Mouse (Mus musculus) heart, postnatal 0 days (tissue): ENCODE data around the gene Tuba3a. TPM values are rescaled to one million over a fixed set of nuclear protein-coding genes. Genes with fewer than 3 reads are reported as not detected.
A peak's percentile ranks its signal among the peaks of the same experiment; 100 is the strongest.

Experiments used
- ATAC-seq: fragments of 200-750 bp; cut with Nextera tagmentation; 2 replicates; pipeline ENCODE4 v1.8.0; 2017; ENCODE audit warnings: low read depth, moderate number of reproducible peaks, moderate library complexity; ENCODE audit not compliant: insufficient read depth
- DNase-seq: peaks from one replicate; pipeline ENCODE4 v3.0.0-alpha.2; 2016; ENCODE audit warnings: low spot score
- H3K27ac ChIP-seq: fragments of 300-500 bp; sonication (generic); 2 replicates; pipeline ENCODE4 v1.5.1; 2014; ENCODE audit warnings: low read depth, mild to moderate bottlenecking
- H3K27me3 ChIP-seq: fragments of 300-500 bp; sonication (generic); 2 replicates; pipeline ENCODE4 v1.6.1; 2014; ENCODE audit warnings: low read length, mixed read lengths; ENCODE audit not compliant: control insufficient read depth, insufficient read depth
- H3K36me3 ChIP-seq: fragments of 300-500 bp; sonication (generic); replicated peaks from 2 replicates; pipeline ENCODE4 v1.6.1; 2014; ENCODE audit warnings: low read length, mixed read lengths; ENCODE audit not compliant: control insufficient read depth, insufficient read depth
- H3K4me1 ChIP-seq: fragments of 300-500 bp; sonication (generic); 2 replicates; pipeline ENCODE4 v1.6.1; 2014; ENCODE audit warnings: antibody characterized with exemption; ENCODE audit not compliant: control insufficient read depth, insufficient read depth
- H3K4me2 ChIP-seq: fragments of 300-500 bp; sonication (generic); 2 replicates; pipeline ENCODE4 v1.6.1; 2014; ENCODE audit warnings: low read depth, mild to moderate bottlenecking, low read length, moderate library complexity
- H3K4me3 ChIP-seq: fragments of 300-500 bp; sonication (generic); 2 replicates; pipeline ENCODE4 v1.5.1; 2014; ENCODE audit warnings: low read depth, low read length
- H3K9ac ChIP-seq: fragments of 300-500 bp; sonication (generic); replicated peaks from 2 replicates; pipeline ENCODE4 v1.6.1; 2014; ENCODE audit warnings: low read depth, low read length, mixed read lengths
- H3K9me3 ChIP-seq: fragments of 300-500 bp; sonication (generic); replicated peaks from 2 replicates; pipeline ENCODE4 v1.6.1; 2016; ENCODE audit warnings: low read length; ENCODE audit not compliant: control insufficient read depth
- CTCF ChIP-seq: IDR thresholded peaks from 2 replicates; pipeline ENCODE4 v1.5.1; 2016; ENCODE audit warnings: antibody characterized with exemption, control low read depth, low read depth
- EP300 ChIP-seq: IDR thresholded peaks from 2 replicates; pipeline ENCODE4 v1.6.1; 2016; ENCODE audit warnings: antibody characterized with exemption, low read depth
- whole genome bisulfite sequencing: fragments of 180-500 bp; shearing (Covaris S2); extraction: QIAGEN DNeasy Blood & Tissue Kit; methylation state at CpG from one replicate; pipeline ENCODE4 v1.1.7; 2014; 5-methylcytosine and 5-hydroxymethylcytosine counted together
- polyA plus RNA-seq: library from polyadenylated mRNA; unstranded; fragments of >200 nt; fragmentation: Nextera tagmentation; extraction: Ambion mirVana; gene quantifications from 2 replicates; pipeline ENCODE4 v1.2.1, GENCODE M21; 2015
- total RNA-seq: library from RNA; depleted of rRNA; stranded (reverse); fragments of >200 nt; gene quantifications from 2 replicates; pipeline ENCODE4 v1.2.3, GENCODE M21; 2014; ENCODE audit warnings: low replicate concordance

Gene Tuba3a
- total and polyA plus RNA-seq, 2 experiments from 2014 or later: not detected

- Histone ChIP-seq H3K27me3 (no peaks in the 10 kb centered on the region), H3K9ac (no peak overlapping the region; the same call in 1 of the 2 replicates), H3K27ac (no peak overlapping the region), H3K4me1 (peaks cover 10% of the 10 kb centered on the region; the same call in 1 of the 2 replicates), H3K36me3 (no peaks in the 10 kb centered on the region), H3K4me2 (no peak overlapping the region), H3K9me3 (no peaks in the 10 kb centered on the region), H3K4me3 (no peak overlapping the region)
- ATAC-seq (no peak), DNase-seq (no peak)
- TF ChIP-seq CTCF: no peak
- no peak for TF ChIP-seq EP300
- WGBS: 43% methylated on average over 6 of the region's 6 CpGs
These were observed 47.4 kb downstream of the Tuba3a start for GRCm38 (mm10) chr6:125238396-125238795.

GRCm38 (mm10) chr6:125237421-125237820 is 48.4 kb downstream of the Tuba3a start:
- TF ChIP-seq EP300: no peak
- TF ChIP-seq CTCF: no peak
- peaks cover 15% of the 10 kb centered on the region for H3K4me1 ChIP-seq
- DNase-seq (no peak), ATAC-seq (no peak)
- no peak overlapping the region for H3K9ac ChIP-seq
- no peak overlapping the region; the same call in 1 of the 2 replicates for H3K4me2 ChIP-seq
- H3K36me3 ChIP-seq: no peaks in the 10 kb centered on the region
- no peak overlapping the region; the same call in 1 of the 2 replicates for H3K4me3 ChIP-seq
- H3K27ac ChIP-seq: peak overlapping the region; percentile 48; the same call in 1 of the 2 replicates
- H3K9me3 ChIP-seq: no peaks in the 10 kb centered on the region
- WGBS: 88% methylated on average over 4 of the region's 4 CpGs
- H3K27me3 ChIP-seq: no peaks in the 10 kb centered on the region

DNA sequence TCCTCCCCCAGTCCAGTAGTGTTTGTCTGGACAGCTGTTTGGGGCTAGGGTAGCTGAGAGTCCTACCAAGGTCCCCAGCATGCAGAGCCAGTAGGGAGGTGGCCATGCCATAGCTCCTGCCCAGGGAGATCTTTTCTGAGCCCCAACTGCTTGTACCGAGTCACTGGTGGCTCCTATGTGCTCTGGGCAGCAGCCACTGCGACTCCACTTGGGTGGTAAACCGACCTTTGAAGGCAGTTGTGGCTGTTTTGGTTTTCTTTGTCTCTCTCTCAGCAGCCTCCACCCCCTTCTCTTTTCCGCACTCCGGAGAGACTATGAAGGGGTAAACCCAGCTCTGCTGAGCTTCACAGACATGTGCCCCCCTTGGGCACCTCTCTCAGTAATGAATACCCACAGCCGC is 49.1 kb downstream of the Tuba3a start, which contains the start of gene Cd27:
Cd27 (minus strand) TSS at position 229 of the 400 bp plus-strand sequence.
- no peak for DNase-seq
- H3K27me3 ChIP-seq: no peaks in the 10 kb centered on the region
- H3K27ac ChIP-seq: peak within 1 kb of the TSS; percentile 48; the same call in 1 of the 2 replicates
- H3K4me1 ChIP-seq: peaks cover 21% of the 10 kb centered on the region
- TF ChIP-seq CTCF: no peak
- TF ChIP-seq EP300: no peak
- ATAC-seq: no peak
- H3K9me3 ChIP-seq: no peaks in the 10 kb centered on the region
- no peak within 1 kb of the TSS; the same call in 1 of the 2 replicates for H3K9ac ChIP-seq
- WGBS: 51% methylated on average over 6 of the region's 6 CpGs
- H3K4me3 ChIP-seq: peak within 1 kb of the TSS; percentile 31; the same call in 1 of the 2 replicates
- no peaks in the 10 kb centered on the region for H3K36me3 ChIP-seq
- no peak within 1 kb of the TSS; the same call in 1 of the 2 replicates for H3K4me2 ChIP-seq

GRCm38 (mm10) chr6:125236341-125236740 is 49.5 kb downstream of the Tuba3a start:
- H3K9ac ChIP-seq: no peak overlapping the region; the same call in 1 of the 2 replicates
- peak overlapping the region; percentile 48; the same call in 1 of the 2 replicates for H3K27ac ChIP-seq
- H3K36me3 ChIP-seq: no peaks in the 10 kb centered on the region
- peaks cover 21% of the 10 kb centered on the region for H3K4me1 ChIP-seq
- no peaks in the 10 kb centered on the region for H3K27me3 ChIP-seq
- no peaks in the 10 kb centered on the region for H3K9me3 ChIP-seq
- TF ChIP-seq EP300 (no peak), CTCF (no peak)
- no peak for ATAC-seq
- peak overlapping the region; percentile 31; the same call in 1 of the 2 replicates for H3K4me3 ChIP-seq
- 80% methylated on average over 6 of the region's 6 CpGs for WGBS
- H3K4me2 ChIP-seq: no peak overlapping the region
- no peak for DNase-seq

- peak overlapping the region; percentile 58 for H3K27ac ChIP-seq
- peaks cover 22% of the 10 kb centered on the region for H3K4me1 ChIP-seq
- TF ChIP-seq CTCF: no peak
- TF ChIP-seq EP300: no peak
- peak overlapping the region; percentile 19; the same call in 1 of the 2 replicates for H3K4me2 ChIP-seq
- H3K4me3 ChIP-seq: peak overlapping the region; percentile 10
- WGBS: 48% methylated on average over 5 of the region's 5 CpGs
- H3K9ac ChIP-seq: no peak overlapping the region
- H3K36me3 ChIP-seq: no peaks in the 10 kb centered on the region
- no peaks in the 10 kb centered on the region for H3K27me3 ChIP-seq
- no peak for DNase-seq
- H3K9me3 ChIP-seq: no peaks in the 10 kb centered on the region
- ATAC-seq: no peak; the same call in 1 of the 2 replicates
These were observed 51.4 kb downstream of the Tuba3a start for GRCm38 (mm10) chr6:125234520-125234828.
